In the genomic region with DNA sequence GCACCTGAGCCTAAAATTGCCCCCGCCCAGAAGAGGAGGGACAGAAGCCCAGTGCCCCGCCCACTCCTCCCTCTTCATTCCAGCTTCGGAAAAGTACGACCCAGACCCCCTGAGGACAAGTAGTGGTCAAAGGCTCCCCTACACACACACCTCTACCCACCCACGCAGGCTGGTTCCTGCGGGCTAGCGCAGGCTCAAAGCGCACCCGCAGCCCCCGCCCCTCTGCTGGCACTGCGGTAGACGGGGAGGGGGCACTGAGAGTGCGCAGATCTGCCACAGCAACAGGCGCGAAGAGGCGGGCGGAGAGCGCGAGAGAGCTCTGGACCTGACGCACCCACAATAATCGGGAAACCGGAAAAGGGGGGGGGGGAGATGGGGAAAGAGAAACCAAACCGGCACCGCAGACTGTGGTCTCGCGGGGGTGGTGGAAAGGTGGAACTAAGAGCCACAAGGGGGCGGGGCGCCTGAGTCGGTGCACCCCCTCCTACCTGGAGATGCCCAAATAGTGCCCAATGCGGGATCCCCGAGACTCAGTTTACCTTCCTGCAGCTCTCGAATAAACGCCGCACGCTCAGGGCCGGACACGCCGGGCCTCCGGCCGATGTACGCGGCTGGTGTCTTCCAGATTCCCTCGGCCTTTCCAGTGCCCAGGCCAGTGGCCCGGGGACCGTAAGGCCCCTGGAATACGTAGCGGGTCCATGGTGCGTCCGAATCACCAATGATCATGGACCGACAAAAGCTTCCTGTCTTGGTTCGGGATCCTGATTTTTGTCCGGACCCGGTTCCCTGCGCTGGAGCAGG, we compare ENCODE assay signal across 9 mouse cellular contexts. TPM values are rescaled to one million over a fixed set of nuclear protein-coding genes. Genes with fewer than 3 reads are reported as not detected.
DNase-seq lines count a peak whose midpoint lies in the region; ATAC-seq and TF ChIP-seq lines count a peak whose summit lies in the region.
"Had no signal": no experiment of that assay in that cellular context is flagged by ENCODE, and none has a peak within 500 bp of the region (broad histone marks: within the 10 kb centered on the region; RNA-seq: fewer than 3 reads in every experiment).

No protein-coding gene starts in this region.

- WGBS in heart, embryonic 15.5 days = under 1% methylated on average over 54 of the region's 54 CpGs
- under 1% methylated on average over 52 of the region's 54 CpGs for WGBS in lung, embryonic 16.5 days

- no peak for TF ChIP-seq EP300 in ES-Bruce4 (IDR thresholded peaks at IDR 0.05; ENCODE audit: insufficient read depth, low read depth, low read length)

- peak overlapping the region; percentile 65 for H3K9ac ChIP-seq in ES-Bruce4 (ENCODE audit: low read depth, poor library complexity, severe bottlenecking)
- H3K9ac ChIP-seq in heart, embryonic 15.5 days = peak overlapping the region; percentile 59
- peak overlapping the region; percentile 73 for H3K9ac ChIP-seq in lung, embryonic 16.5 days (ENCODE audit: low read length)

- no peaks in the 10 kb centered on the region for H3K27me3 ChIP-seq in ES-Bruce4 (ENCODE audit: control insufficient read depth, insufficient read depth, low read length, poor library complexity, severe bottlenecking)
- peaks cover 54% of the 10 kb centered on the region for H3K27me3 ChIP-seq in heart, embryonic 15.5 days
- H3K27me3 ChIP-seq in lung, embryonic 16.5 days (ENCODE audit: control insufficient read depth, insufficient read depth, low read depth, low read length) = peaks cover 54% of the 10 kb centered on the region

- H3K9me3 ChIP-seq in ES-Bruce4 (replicated peaks; ENCODE audit: control insufficient read depth, insufficient read depth, low read length, poor library complexity, severe bottlenecking) = no peaks in the 10 kb centered on the region
- no peaks in the 10 kb centered on the region for H3K9me3 ChIP-seq in heart, embryonic 15.5 days (replicated peaks)
- H3K9me3 ChIP-seq in lung, embryonic 16.5 days (ENCODE audit: control insufficient read depth, low read length) = no peaks in the 10 kb centered on the region

- DNase-seq in A20 (ENCODE audit: low read depth, low spot score) = peak; percentile 65
- DNase-seq in cerebellum, adult 9-11 months = peak; percentile 77
- peak; percentile 54 to 62 for DNase-seq in layer of hippocampus, adult 18-20 months (ENCODE audit: low spot score in 2 of 2)
- peak; percentile 52 for DNase-seq in right cerebral cortex, adult 18-20 months
- no peak for DNase-seq in ovary, adult 18-20 months (ENCODE audit: low spot score)

- H3K36me3 ChIP-seq in ES-Bruce4 (ENCODE audit: control insufficient read depth, insufficient read depth, low read length, poor library complexity, severe bottlenecking) = peaks cover 6% of the 10 kb centered on the region; the same call in 1 of the 2 replicates
- no peaks in the 10 kb centered on the region for H3K36me3 ChIP-seq in heart, embryonic 15.5 days
- H3K36me3 ChIP-seq in lung, embryonic 16.5 days (ENCODE audit: control insufficient read depth, insufficient read depth, low read length) = no peaks in the 10 kb centered on the region

- H3K27ac ChIP-seq in ES-Bruce4 (ENCODE audit: insufficient read depth, low read length) = no peak overlapping the region
- H3K27ac ChIP-seq in heart, embryonic 15.5 days = no peak overlapping the region
- H3K27ac ChIP-seq in lung, embryonic 16.5 days (ENCODE audit: low read length) = peak overlapping the region; percentile 51; the same call in 1 of the 2 replicates

- ATAC-seq in heart, embryonic 15.5 days (replicated peaks; ENCODE audit: insufficient number of reproducible peaks, insufficient read depth, low FRiP score, low read depth) = peak; percentile 38; the same call in 1 of the 2 replicates
- peak; percentile 46 for ATAC-seq in lung, embryonic 16.5 days (ENCODE audit: low read depth)

- H3K4me3 ChIP-seq in ES-Bruce4 (ENCODE audit: low read depth, low read length) = peak overlapping the region; percentile 93
- H3K4me3 ChIP-seq in heart, embryonic 15.5 days = peak overlapping the region; percentile 69
- peak overlapping the region; percentile 65 for H3K4me3 ChIP-seq in lung, embryonic 16.5 days (ENCODE audit: low read length)

- TF ChIP-seq POLR2A in ES-Bruce4 (IDR thresholded peaks at IDR 0.05; ENCODE audit: insufficient read depth, low read length) = no peak

- H3K4me1 ChIP-seq in ES-Bruce4 (ENCODE audit: control insufficient read depth, insufficient read depth, low read length) = peaks cover 6% of the 10 kb centered on the region
- peaks cover 16% of the 10 kb centered on the region for H3K4me1 ChIP-seq in heart, embryonic 15.5 days (replicated peaks)
- no peaks in the 10 kb centered on the region; the same call in 1 of the 2 replicates for H3K4me1 ChIP-seq in lung, embryonic 16.5 days (replicated peaks; ENCODE audit: control insufficient read depth, insufficient read depth, low read length)

- TF ChIP-seq CTCF in ES-Bruce4 (IDR thresholded peaks at IDR 0.05; ENCODE audit: low read depth, low read length) = no peak

- H3K4me2 ChIP-seq in heart, embryonic 15.5 days = peak overlapping the region; percentile 97
- peak overlapping the region; percentile 98 for H3K4me2 ChIP-seq in lung, embryonic 16.5 days (ENCODE audit: low read depth, low read length)

RNA-seq across cellular contexts. Expression of gene Hap1, which starts 0.6 kb away (rescaled TPM):
- 12.7 and 13.6 TPM in 2 replicates for polyA plus RNA-seq in ES-Bruce4 (2011; ENCODE audit: insufficient read depth, insufficient read length, low read depth, missing spikeins)
- polyA plus RNA-seq in heart, embryonic 15.5 days (2015; fragmentation: Nextera tagmentation; extraction: Ambion mirVana) = 5.3 and 7.7 TPM in 2 replicates
- 100 to 1,000 TPM; 186 to 208 TPM for total RNA-seq in layer of hippocampus, adult 18-20 months (2021)
- 19.2 and 19.7 TPM in 2 replicates for polyA plus RNA-seq in lung, embryonic 16.5 days (2015; fragmentation: Nextera tagmentation; extraction: Ambion mirVana)

RNA-seq across cellular contexts. Expression of gene Gast, which starts 21.1 kb away (rescaled TPM):
- not detected in 2 replicates for polyA plus RNA-seq in ES-Bruce4 (2011; ENCODE audit: insufficient read depth, insufficient read length, low read depth, missing spikeins)
- not detected in 2 replicates for polyA plus RNA-seq in heart, embryonic 15.5 days (2015; fragmentation: Nextera tagmentation; extraction: Ambion mirVana)
- not detected for total RNA-seq in layer of hippocampus, adult 18-20 months (2021)
- polyA plus RNA-seq in lung, embryonic 16.5 days (2015; fragmentation: Nextera tagmentation; extraction: Ambion mirVana) = not detected in 2 replicates
- polyA plus RNA-seq: gonadal fat pad, adult 2 months had no signal

RNA-seq across cellular contexts. Expression of gene Eif1, which starts 35.7 kb away (rescaled TPM):
- polyA plus RNA-seq in ES-Bruce4 (2011; ENCODE audit: insufficient read depth, insufficient read length, low read depth, missing spikeins) = 718 and 769 TPM in 2 replicates
- polyA plus RNA-seq in heart, embryonic 15.5 days (2015; fragmentation: Nextera tagmentation; extraction: Ambion mirVana) = 1,413 and 1,738 TPM in 2 replicates
- total RNA-seq in layer of hippocampus, adult 18-20 months (2021) = 100 to 1,000 TPM; 739 to 776 TPM
- polyA plus RNA-seq in lung, embryonic 16.5 days (2015; fragmentation: Nextera tagmentation; extraction: Ambion mirVana) = 1,740 and 1,854 TPM in 2 replicates

RNA-seq across cellular contexts. Expression of gene Jup, which starts 42.2 kb away (rescaled TPM):
- polyA plus RNA-seq in ES-Bruce4 (2011; ENCODE audit: insufficient read depth, insufficient read length, low read depth, missing spikeins) = 166 and 171 TPM in 2 replicates
- 117 and 140 TPM in 2 replicates for polyA plus RNA-seq in heart, embryonic 15.5 days (2015; fragmentation: Nextera tagmentation; extraction: Ambion mirVana)
- 10 to 100 TPM; 31.0 to 35.6 TPM for total RNA-seq in layer of hippocampus, adult 18-20 months (2021)
- polyA plus RNA-seq in lung, embryonic 16.5 days (2015; fragmentation: Nextera tagmentation; extraction: Ambion mirVana) = 165 and 167 TPM in 2 replicates

RNA-seq across cellular contexts. Expression of gene P3h4, which starts 59.3 kb away (rescaled TPM):
- 13.3 and 16.8 TPM in 2 replicates for polyA plus RNA-seq in ES-Bruce4 (2011; ENCODE audit: insufficient read depth, insufficient read length, low read depth, missing spikeins)
- polyA plus RNA-seq in heart, embryonic 15.5 days (2015; fragmentation: Nextera tagmentation; extraction: Ambion mirVana) = 48.3 and 63.1 TPM in 2 replicates
- 10 to 100 TPM in 1 of 2 experiments, 1 to 10 TPM in 1; 9.8 to 11.2 TPM for total RNA-seq in layer of hippocampus, adult 18-20 months (2021)
- polyA plus RNA-seq in lung, embryonic 16.5 days (2015; fragmentation: Nextera tagmentation; extraction: Ambion mirVana) = 68.3 and 68.8 TPM in 2 replicates
